Mouse (Mus musculus) C2C12 (cell line): ENCODE measurements around the gene Ubap1. TPM values are rescaled to one million over a fixed set of nuclear protein-coding genes. Genes with fewer than 3 reads are reported as not detected.

ENCODE experiments used
- H3K27me3 ChIP-seq: one replicate; pipeline ENCODE4 v1.6.1; 2011; ENCODE audit not compliant: control insufficient read depth, insufficient read depth, insufficient read length
- H3K36me3 ChIP-seq: one replicate; pipeline ENCODE4 v1.6.1; 2011; ENCODE audit not compliant: control insufficient read depth, insufficient read depth
- H3K4me3 ChIP-seq: one replicate; pipeline ENCODE4 v1.5.1; 2011; ENCODE audit warnings: mild to moderate bottlenecking, control low read depth; ENCODE audit not compliant: poor library complexity, insufficient read depth, severe bottlenecking
- H3K79me2 ChIP-seq: one replicate; pipeline ENCODE4 v1.6.1; 2011; ENCODE audit not compliant: control insufficient read depth, insufficient read depth
- H3K79me3 ChIP-seq: one replicate; pipeline ENCODE4 v1.6.1; 2011; ENCODE audit warnings: low read depth, control low read depth
- H3ac ChIP-seq: one replicate; pipeline ENCODE3; 2011; ENCODE audit warnings: low read depth; ENCODE audit not compliant: control insufficient read depth, insufficient read length
- CEBPB ChIP-seq: IDR thresholded peaks from one replicate; pipeline ENCODE4 v1.6.1; 2011; ENCODE audit warnings: low read depth, mild to moderate bottlenecking, control low read depth, moderate library complexity
- CTCF ChIP-seq: IDR thresholded peaks from one replicate; pipeline ENCODE4 v1.5.1; 2011; ENCODE audit not compliant: control insufficient read depth, insufficient read depth, insufficient read length
- FOSL1 ChIP-seq: IDR thresholded peaks from one replicate; pipeline ENCODE4 v1.8.0; 2011; ENCODE audit warnings: mild to moderate bottlenecking, low read length; ENCODE audit not compliant: poor library complexity, insufficient read depth, severe bottlenecking
- MAX ChIP-seq: IDR thresholded peaks from one replicate; pipeline ENCODE4 v1.6.1; 2011; ENCODE audit warnings: mild to moderate bottlenecking, control low read depth
- MYOD1 ChIP-seq: IDR thresholded peaks from one replicate; pipeline ENCODE4 v1.6.1; 2011; ENCODE audit warnings: low read depth; ENCODE audit not compliant: control insufficient read depth, insufficient read length
- MYOG ChIP-seq: IDR thresholded peaks from one replicate; pipeline ENCODE4 v1.6.1; 2011; ENCODE audit not compliant: control insufficient read depth, insufficient read length; ENCODE audit errors: extremely low read depth
- USF1 ChIP-seq: IDR thresholded peaks from one replicate; pipeline ENCODE4 v1.6.1; 2011; ENCODE audit warnings: low read depth, mild to moderate bottlenecking, control low read depth, moderate library complexity
- polyA plus RNA-seq: library from polyadenylated mRNA; unstranded; fragments of >200 nt; fragmentation: generic; extraction: Trizol; gene quantifications from one replicate; pipeline ENCODE4 v1.2.1, GENCODE M21; 2012; ENCODE audit warnings: missing spikeins

The Ubap1 gene
- polyA plus RNA-seq, 1 experiment: 20.0 TPM

- Histone ChIP-seq H3ac (peak overlapping the region; percentile 96), H3K4me3 (peak overlapping the region; percentile 97), H3K79me3 (peaks cover 38% of the 10 kb centered on the region), H3K27me3 (no peaks in the 10 kb centered on the region), H3K79me2 (peaks cover 56% of the 10 kb centered on the region), H3K36me3 (peaks cover 40% of the 10 kb centered on the region)
- no peak for TF ChIP-seq MYOG
- TF ChIP-seq CEBPB: no peak
- no peak for TF ChIP-seq USF1
- no peak for TF ChIP-seq FOSL1
- TF ChIP-seq MYOD1: no peak
- TF ChIP-seq CTCF: no peak
- no peak for TF ChIP-seq MAX
Measured at GRCm38 (mm10) chr4:41313722-41314121, 35.1 kb upstream of the Ubap1 start.

DNA sequence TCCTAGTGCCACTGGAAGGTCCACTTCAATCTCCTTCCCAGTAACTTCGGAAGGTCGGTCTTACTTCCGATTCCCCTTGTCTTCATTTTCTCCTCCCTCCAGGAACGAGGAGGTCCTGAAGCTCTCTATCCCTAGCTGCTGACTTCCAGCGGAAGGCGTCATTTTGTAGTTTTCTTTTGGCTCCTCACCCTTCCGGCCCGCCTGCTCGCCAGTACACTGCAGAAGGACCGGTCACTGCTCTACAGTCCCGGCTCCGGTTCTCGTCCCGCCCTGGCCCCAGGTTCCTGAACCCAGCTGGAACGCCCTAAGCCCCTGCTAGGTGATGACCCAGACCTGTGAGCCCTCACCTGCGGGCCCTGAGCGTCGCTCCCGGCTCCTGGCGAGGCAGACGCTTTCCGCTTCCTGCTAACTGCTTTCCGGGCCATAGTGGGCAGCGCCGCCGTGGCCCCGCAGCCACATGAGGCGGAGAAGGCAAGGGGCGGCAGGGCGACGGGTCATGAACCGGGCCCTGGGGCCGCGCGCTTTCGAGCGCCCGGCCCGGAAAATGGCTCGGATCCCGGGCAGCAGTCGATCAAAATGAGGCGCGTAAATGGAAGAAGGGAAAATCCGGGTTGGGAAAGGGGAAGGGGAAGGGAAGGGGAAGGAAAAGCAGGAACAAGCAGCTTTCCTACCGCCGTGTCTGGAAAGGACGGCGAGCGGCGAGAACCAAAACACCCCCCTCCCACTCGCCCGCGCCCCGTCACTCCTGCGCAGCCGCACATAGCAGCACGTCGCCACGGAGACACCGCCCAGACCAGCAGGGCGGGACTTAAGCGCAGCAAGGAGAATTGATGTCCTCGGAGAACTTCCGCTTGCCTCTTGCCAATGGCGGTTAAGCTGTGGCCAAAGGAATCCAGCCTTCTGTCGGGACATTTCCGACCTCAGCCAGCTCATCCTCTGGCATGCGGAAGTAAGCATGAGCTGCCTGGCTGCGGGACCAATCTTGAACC lies 34.4 kb upstream of the Ubap1 start, which contains the start of gene Dcaf12:
Gene Dcaf12 (minus strand): TSS at position 749 of the 989 bp plus-strand sequence.
- Histone ChIP-seq H3K79me3 (peaks cover 36% of the 10 kb centered on the region), H3K79me2 (peaks cover 49% of the 10 kb centered on the region), H3K4me3 (peak within 1 kb of the TSS; percentile 97), H3K36me3 (peaks cover 34% of the 10 kb centered on the region), H3ac (peak within 1 kb of the TSS; percentile 96), H3K27me3 (no peaks in the 10 kb centered on the region)
- peak; percentile 53 for TF ChIP-seq MAX
- TF ChIP-seq MYOD1: no peak
- TF ChIP-seq CEBPB: no peak
- peak; percentile 34 for TF ChIP-seq FOSL1
- no peak for TF ChIP-seq USF1

- H3K4me3 ChIP-seq: peak overlapping the region; percentile 28
- TF ChIP-seq MYOG: no peak
- no peak for TF ChIP-seq USF1
- no peak for TF ChIP-seq MAX
- TF ChIP-seq FOSL1: no peak
- no peak for TF ChIP-seq CTCF
- TF ChIP-seq CEBPB: no peak
- TF ChIP-seq MYOD1: no peak
Measured at GRCm38 (mm10) chr4:41315173-41315572, 33.6 kb upstream of the Ubap1 start.

DNA sequence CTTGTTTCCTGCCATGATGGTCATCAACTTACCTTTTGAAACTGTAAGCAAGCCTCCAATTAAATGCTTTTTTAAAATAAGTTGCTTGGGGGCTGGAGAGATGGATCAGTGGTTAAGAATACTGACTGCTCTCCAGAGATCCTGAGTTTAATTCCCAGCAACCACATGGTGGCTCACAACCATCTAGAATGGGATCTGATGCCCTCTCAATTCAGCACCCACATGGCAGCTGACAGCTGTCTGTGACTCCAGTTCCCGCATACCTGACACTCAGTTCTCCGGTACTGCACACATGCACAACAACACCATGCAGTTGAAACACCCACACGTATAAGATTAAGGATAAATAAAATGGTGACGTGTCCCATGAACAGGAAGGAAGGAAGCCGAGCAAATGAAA lies 30.5 kb upstream of the Ubap1 start:
- H3ac ChIP-seq: no peak overlapping the region
- no peaks in the 10 kb centered on the region for H3K27me3 ChIP-seq
- peaks cover 13% of the 10 kb centered on the region for H3K79me2 ChIP-seq
- TF ChIP-seq MAX (no peak), CTCF (no peak), MYOG (no peak)
- no peak overlapping the region for H3K4me3 ChIP-seq
- peaks cover 8% of the 10 kb centered on the region for H3K79me3 ChIP-seq
- peaks cover 2% of the 10 kb centered on the region for H3K36me3 ChIP-seq

More at GRCm38 (mm10) chr4:41315173-41315572, 33.6 kb upstream of the Ubap1 start:
- Histone ChIP-seq H3K79me2 (peaks cover 43% of the 10 kb centered on the region), H3K27me3 (no peaks in the 10 kb centered on the region), H3ac (peak overlapping the region; percentile 16), H3K79me3 (peaks cover 35% of the 10 kb centered on the region), H3K36me3 (peaks cover 27% of the 10 kb centered on the region)

DNA sequence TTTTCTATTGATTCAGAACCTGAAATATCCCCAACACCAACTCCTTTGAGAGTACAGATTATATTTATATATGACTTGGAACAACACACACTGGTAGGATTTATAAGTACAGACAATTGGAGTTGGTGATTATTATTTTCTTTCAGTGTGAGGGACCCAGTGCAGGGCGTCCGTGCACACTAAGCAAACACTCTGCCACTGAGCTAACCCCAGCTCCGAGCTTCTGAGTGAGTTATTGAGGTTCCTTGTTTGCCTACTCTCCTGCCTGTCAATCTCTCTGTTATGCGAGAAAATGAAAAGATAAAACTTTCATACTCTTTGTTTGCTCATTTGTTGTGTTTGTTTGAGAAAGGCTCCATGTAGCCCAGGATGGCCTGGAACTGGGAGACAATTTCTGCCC lies 27.8 kb upstream of the Ubap1 start:
- H3K79me2 ChIP-seq: no peaks in the 10 kb centered on the region
- no peak for TF ChIP-seq MYOG
- TF ChIP-seq CEBPB: no peak
- no peak for TF ChIP-seq MAX
- TF ChIP-seq MYOD1: no peak
- TF ChIP-seq USF1: no peak
- TF ChIP-seq FOSL1: no peak
- TF ChIP-seq CTCF: no peak

DNA sequence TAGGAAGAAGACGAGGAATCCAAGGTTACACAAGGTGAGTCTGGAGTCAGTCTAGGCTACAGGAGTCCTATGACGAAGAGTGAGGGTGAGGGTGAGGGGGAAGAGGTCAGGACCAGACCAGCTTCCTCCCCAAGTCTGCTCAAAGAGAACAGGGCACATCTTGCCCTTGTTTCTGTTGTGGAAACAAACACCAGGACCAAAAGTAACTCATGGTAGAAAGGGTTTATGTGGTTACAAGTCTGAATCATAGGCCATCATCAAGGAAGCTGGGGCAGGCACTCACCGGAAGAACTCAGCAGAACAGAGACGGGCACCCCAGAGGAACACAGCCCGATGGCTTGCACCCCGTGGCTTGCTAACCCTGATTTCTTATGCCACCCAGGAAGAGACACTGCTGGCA lies 21.9 kb upstream of the Ubap1 start:
- Histone ChIP-seq H3K27me3 (no peaks in the 10 kb centered on the region), H3ac (no peak overlapping the region), H3K79me3 (no peaks in the 10 kb centered on the region), H3K4me3 (no peak overlapping the region), H3K79me2 (no peaks in the 10 kb centered on the region), H3K36me3 (no peaks in the 10 kb centered on the region)
- no peak for TF ChIP-seq MYOD1
- TF ChIP-seq MAX: no peak
- TF ChIP-seq MYOG: no peak
- no peak for TF ChIP-seq FOSL1
- TF ChIP-seq CTCF: no peak

More for the DNA sequence above, 27.8 kb upstream of the Ubap1 start:
- Histone ChIP-seq H3K79me3 (no peaks in the 10 kb centered on the region), H3K4me3 (no peak overlapping the region), H3K36me3 (no peaks in the 10 kb centered on the region), H3K27me3 (no peaks in the 10 kb centered on the region), H3ac (no peak overlapping the region)
